Mouse (Mus musculus) layer of hippocampus, adult 18-20 months (tissue): Measurements from ENCODE around the gene Pias3. TPM values are rescaled to one million over a fixed set of nuclear protein-coding genes. Genes with fewer than 3 reads are reported as not detected.
A peak's percentile ranks its signal among the peaks of the same experiment; 100 is the strongest.
"Not testable (repeated sequence)": the region's sequence is repeated elsewhere in the genome, so short reads cannot be mapped to it uniquely, and the experiment has no call there.

Experiments used
- DNase-seq, 2 experiments: peaks; one replicate each; pipeline ENCODE4 v3.0.0; 2022; ENCODE audit warnings: low spot score in 2 of 2
- total RNA-seq, 2 experiments: library from RNA; stranded (reverse); gene quantifications; 2 replicates each; pipeline ENCODE4 v1.2.3; 2021

The Pias3 gene
- total RNA-seq, 2 experiments from 2014 or later: 28.9 to 31.5 TPM

GRCm38 (mm10) chr3:96727828-96728633 lies 31.8 kb downstream of the Pias3 start:
- DNase-seq: peak in 1 of 2 experiments; percentile 28

GRCm38 (mm10) chr3:96728634-96729402 lies 32.6 kb downstream of the Pias3 start:
- no peak for DNase-seq

GRCm38 (mm10) chr3:96729403-96729784 lies 33.2 kb downstream of the Pias3 start:
- no peak for DNase-seq

- DNase-seq: no peak
Observed at GRCm38 (mm10) chr3:96730785-96731184, 34.6 kb downstream of the Pias3 start.

- no peak for DNase-seq
Observed at GRCm38 (mm10) chr3:96733984-96734383, 37.8 kb downstream of the Pias3 start.

GRCm38 (mm10) chr3:96735200-96735599 lies 39.0 kb downstream of the Pias3 start:
- DNase-seq: peak in 1 of 2 experiments; percentile 61

GRCm38 (mm10) chr3:96737013-96737740 lies 41.0 kb downstream of the Pias3 start:
- DNase-seq: no peak

GRCm38 (mm10) chr3:96737995-96738394 lies 41.8 kb downstream of the Pias3 start:
- DNase-seq: no peak

- not testable (repeated sequence) for DNase-seq
Observed at GRCm38 (mm10) chr3:96740279-96740678, 44.1 kb downstream of the Pias3 start.

GRCm38 (mm10) chr3:96744348-96744747 lies 48.2 kb downstream of the Pias3 start:
- no peak for DNase-seq

- no peak for DNase-seq
Observed at GRCm38 (mm10) chr3:96746829-96747228, 50.6 kb downstream of the Pias3 start.

Other genes starting within 250 kb of the Pias3 start
- gene BC107364, start 244.1 kb upstream of the Pias3 start, total RNA-seq: not detected
- gene Hfe2, start 171.2 kb upstream of the Pias3 start, total RNA-seq: under 1 TPM; 0.25 to 0.30 TPM
- gene Txnip, start 138.4 kb upstream of the Pias3 start, total RNA-seq: 10 to 100 TPM; 28.1 to 34.8 TPM
- gene Gm16253, start 119.4 kb upstream of the Pias3 start, total RNA-seq: not detected
- gene Polr3gl, start 102.2 kb upstream of the Pias3 start, total RNA-seq: 10 to 100 TPM; 28.7 to 31.6 TPM
- gene Ankrd34a, start 99.7 kb upstream of the Pias3 start, total RNA-seq: 10 to 100 TPM; 55.7 to 56.8 TPM
- 10 to 100 TPM; 30.9 to 33.0 TPM for gene Lix1l, start 95.2 kb upstream of the Pias3 start, total RNA-seq
- gene Rbm8a, start 66.5 kb upstream of the Pias3 start, total RNA-seq: 10 to 100 TPM; 48.7 to 52.2 TPM
- 10 to 100 TPM; 53.0 to 54.2 TPM for gene Pex11b, start 61.0 kb upstream of the Pias3 start, total RNA-seq
- under 1 TPM; 0.66 to 0.74 TPM for gene Gm42957, start 60.9 kb upstream of the Pias3 start, total RNA-seq
- 1 to 10 TPM; 2.3 to 3.1 TPM for gene Itga10, start 50.8 kb upstream of the Pias3 start, total RNA-seq
- gene Ankrd35, start 26.3 kb upstream of the Pias3 start, total RNA-seq: 1 to 10 TPM; 5.5 to 6.9 TPM
- gene Nudt17, start 12.2 kb downstream of the Pias3 start, total RNA-seq: 10 to 100 TPM; 11.4 to 17.9 TPM
- 10 to 100 TPM; 20.7 to 22.5 TPM for gene Polr3c, start 31.2 kb downstream of the Pias3 start, total RNA-seq
- gene Rnf115, start 31.3 kb downstream of the Pias3 start, total RNA-seq: 10 to 100 TPM; 61.6 to 62.0 TPM
- under 1 TPM; 0.46 to 0.50 TPM for gene Pdzk1, start 132.9 kb downstream of the Pias3 start, total RNA-seq
- gene Cd160, start 133.0 kb downstream of the Pias3 start, total RNA-seq: not detected
- gene Gja5, start 208.3 kb downstream of the Pias3 start, total RNA-seq: under 1 TPM; 0.53 to 0.69 TPM
- gene Gpr89, start 209.0 kb downstream of the Pias3 start, total RNA-seq: 10 to 100 TPM; 42.7 to 43.4 TPM
- not detected for gene Gja8, start 229.6 kb downstream of the Pias3 start, total RNA-seq